ENCODE assay signal across 8 mouse cellular contexts in the genomic region with DNA sequence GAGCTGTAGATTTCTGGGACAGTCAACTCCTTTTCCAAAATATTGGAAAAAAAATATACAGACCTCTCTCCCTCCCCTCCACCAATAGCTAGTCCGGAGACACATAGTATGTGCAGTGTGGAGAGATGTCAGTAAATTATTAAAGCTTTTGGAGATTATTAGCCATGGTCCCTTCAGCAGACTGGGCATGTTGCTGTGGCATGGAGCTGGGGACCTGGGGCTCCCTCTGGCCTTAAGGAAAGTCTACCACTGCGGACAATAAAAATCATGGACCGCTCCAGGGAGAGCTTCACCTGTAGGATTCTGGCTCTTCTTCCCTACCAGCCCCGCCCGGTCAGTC. TPM values are rescaled to one million over a fixed set of nuclear protein-coding genes. Genes with fewer than 3 reads are reported as not detected.
A peak's percentile ranks its signal among the peaks of the same experiment; 100 is the strongest.
DNase-seq lines count a peak whose midpoint lies in the region; ATAC-seq lines count a peak whose summit lies in the region.

No protein-coding gene starts in this region.

- peaks cover 50% of the 10 kb centered on the region for H3K27me3 ChIP-seq in kidney, embryonic 14.5 days (ENCODE audit: control insufficient read depth, insufficient read depth, low read length)
- H3K27me3 ChIP-seq in forebrain, embryonic 11.5 days (ENCODE audit: control insufficient read depth, insufficient read depth, low read length) = peaks cover 44% of the 10 kb centered on the region
- H3K27me3 ChIP-seq in limb, embryonic 12.5 days = peaks cover 87% of the 10 kb centered on the region
- peaks cover 32% of the 10 kb centered on the region for H3K27me3 ChIP-seq in neural tube, embryonic 14.5 days (ENCODE audit: control insufficient read depth, insufficient read depth, low read length)

- no peaks in the 10 kb centered on the region for H3K36me3 ChIP-seq in kidney, embryonic 14.5 days (ENCODE audit: control insufficient read depth, insufficient read depth, low read length)
- H3K36me3 ChIP-seq in forebrain, embryonic 11.5 days (ENCODE audit: control insufficient read depth, insufficient read depth, low read length) = no peaks in the 10 kb centered on the region
- H3K36me3 ChIP-seq in limb, embryonic 12.5 days = no peaks in the 10 kb centered on the region
- no peaks in the 10 kb centered on the region for H3K36me3 ChIP-seq in neural tube, embryonic 14.5 days (ENCODE audit: control insufficient read depth, insufficient read depth, low read length)

- peak overlapping the region; percentile 51 for H3K4me3 ChIP-seq in kidney, embryonic 14.5 days (ENCODE audit: low read length)
- peak overlapping the region; percentile 39 for H3K4me3 ChIP-seq in forebrain, embryonic 11.5 days (ENCODE audit: low read depth, low read length)
- peak overlapping the region; percentile 54 for H3K4me3 ChIP-seq in limb, embryonic 12.5 days (replicated peaks)
- H3K4me3 ChIP-seq in neural tube, embryonic 14.5 days (ENCODE audit: low read depth, low read length) = peak overlapping the region; percentile 46

- peak overlapping the region; percentile 93 for H3K4me2 ChIP-seq in kidney, embryonic 14.5 days (replicated peaks; ENCODE audit: low read depth, low read length)
- peak overlapping the region; percentile 95 for H3K4me2 ChIP-seq in forebrain, embryonic 11.5 days (ENCODE audit: low read depth, low read length, severe bottlenecking)
- peak overlapping the region; percentile 97 for H3K4me2 ChIP-seq in limb, embryonic 12.5 days
- H3K4me2 ChIP-seq in neural tube, embryonic 14.5 days (ENCODE audit: low read depth, low read length) = peak overlapping the region; percentile 96

- WGBS in kidney, embryonic 14.5 days = 12% methylated on average over 5 of the region's 5 CpGs
- 14% methylated on average over 5 of the region's 5 CpGs for WGBS in forebrain, embryonic 11.5 days
- 14% methylated on average over 5 of the region's 5 CpGs for WGBS in limb, embryonic 12.5 days
- 10% methylated on average over 5 of the region's 5 CpGs for WGBS in neural tube, embryonic 14.5 days

- peaks cover 9% of the 10 kb centered on the region; the same call in 1 of the 2 replicates for H3K4me1 ChIP-seq in kidney, embryonic 14.5 days (ENCODE audit: control insufficient read depth, insufficient read depth, low read length)
- peaks cover 6% of the 10 kb centered on the region for H3K4me1 ChIP-seq in forebrain, embryonic 11.5 days (replicated peaks; ENCODE audit: control insufficient read depth, insufficient read depth, low read length)
- peaks cover 20% of the 10 kb centered on the region for H3K4me1 ChIP-seq in limb, embryonic 12.5 days (replicated peaks)
- peaks cover 13% of the 10 kb centered on the region for H3K4me1 ChIP-seq in neural tube, embryonic 14.5 days (ENCODE audit: control insufficient read depth, insufficient read depth, low read length)

- DNase-seq in kidney, postnatal 25 days = no peak
- DNase-seq in forebrain, embryonic 11.5 days (ENCODE audit: low spot score) = no peak
- DNase-seq in frontal cortex, postnatal 25 days (ENCODE audit: low spot score in 2 of 2) = no peak
- DNase-seq in testis, postnatal 14 days (ENCODE audit: low spot score) = no peak

- H3K9me3 ChIP-seq in kidney, embryonic 14.5 days (ENCODE audit: control insufficient read depth, low read length) = no peaks in the 10 kb centered on the region
- no peaks in the 10 kb centered on the region for H3K9me3 ChIP-seq in forebrain, embryonic 11.5 days (ENCODE audit: control insufficient read depth, low read length)
- H3K9me3 ChIP-seq in limb, embryonic 12.5 days = no peaks in the 10 kb centered on the region
- H3K9me3 ChIP-seq in neural tube, embryonic 14.5 days (ENCODE audit: control insufficient read depth, low read length) = no peaks in the 10 kb centered on the region

- ATAC-seq in kidney, embryonic 14.5 days (ENCODE audit: low FRiP score, low TSS enrichment) = peak; percentile 47; the same call in 1 of the 2 replicates
- no peak for ATAC-seq in forebrain, embryonic 11.5 days (replicated peaks; ENCODE audit: low FRiP score)
- ATAC-seq in limb, embryonic 12.5 days (ENCODE audit: insufficient number of reproducible peaks, insufficient read depth, low FRiP score, low TSS enrichment, low read depth) = no peak
- no peak for ATAC-seq in neural tube, embryonic 14.5 days (ENCODE audit: low read depth)
- ATAC-seq in megakaryocyte, adult 5-6 weeks (ENCODE audit: poor library complexity, severe bottlenecking) = no peak

- peak overlapping the region; percentile 71 for H3K27ac ChIP-seq in kidney, embryonic 14.5 days (ENCODE audit: low read depth, low read length)
- H3K27ac ChIP-seq in forebrain, embryonic 11.5 days (ENCODE audit: low read depth, low read length) = no peak overlapping the region
- no peak overlapping the region for H3K27ac ChIP-seq in limb, embryonic 12.5 days
- H3K27ac ChIP-seq in neural tube, embryonic 14.5 days (ENCODE audit: low read depth, low read length) = no peak overlapping the region

- H3K9ac ChIP-seq in kidney, embryonic 14.5 days (ENCODE audit: low read depth, low read length) = peak overlapping the region; percentile 51; the same call in 1 of the 2 replicates
- H3K9ac ChIP-seq in forebrain, embryonic 11.5 days (ENCODE audit: low read length) = no peak overlapping the region
- no peak overlapping the region for H3K9ac ChIP-seq in limb, embryonic 12.5 days (replicated peaks)
- H3K9ac ChIP-seq in neural tube, embryonic 14.5 days (replicated peaks; ENCODE audit: low read depth, low read length) = no peak overlapping the region; the same call in 1 of the 2 replicates

RNA-seq across cellular contexts. Expression of gene Shank2, which starts 24.3 kb away (rescaled TPM):
- 2.6 and 3.3 TPM in 2 replicates for polyA plus RNA-seq in kidney, embryonic 14.5 days (2014; fragmentation: Nextera tagmentation; extraction: Ambion mirVana)
- 2.2 TPM in 2 replicates for polyA plus RNA-seq in forebrain, embryonic 11.5 days (2014; fragmentation: Nextera tagmentation; extraction: Ambion mirVana)
- polyA plus RNA-seq in limb, embryonic 12.5 days (2016; fragmentation: Nextera tagmentation; extraction: Ambion mirVana) = 0.44 and 0.60 TPM in 2 replicates
- polyA plus RNA-seq in neural tube, embryonic 14.5 days (2014; fragmentation: Nextera tagmentation; extraction: Ambion mirVana) = 11.7 and 16.1 TPM in 2 replicates
- not detected in 2 replicates for total RNA-seq in megakaryocyte, adult 5-6 weeks (2015)
- 0.18 TPM in 1 of 2 replicates, not detected in the other for total RNA-seq in megakaryocyte, adult 5-6 weeks (2017)
